Mouse (Mus musculus): ENCODE data around the gene Usp36. TPM values are rescaled to one million over a fixed set of nuclear protein-coding genes. Genes with fewer than 3 reads are reported as not detected.
A peak's percentile ranks its signal among the peaks of the same experiment; 100 is the strongest.

Usp36 gene
- total RNA-seq, 2 experiments from 2014 or later: 11.9 to 12.8 TPM

DNA sequence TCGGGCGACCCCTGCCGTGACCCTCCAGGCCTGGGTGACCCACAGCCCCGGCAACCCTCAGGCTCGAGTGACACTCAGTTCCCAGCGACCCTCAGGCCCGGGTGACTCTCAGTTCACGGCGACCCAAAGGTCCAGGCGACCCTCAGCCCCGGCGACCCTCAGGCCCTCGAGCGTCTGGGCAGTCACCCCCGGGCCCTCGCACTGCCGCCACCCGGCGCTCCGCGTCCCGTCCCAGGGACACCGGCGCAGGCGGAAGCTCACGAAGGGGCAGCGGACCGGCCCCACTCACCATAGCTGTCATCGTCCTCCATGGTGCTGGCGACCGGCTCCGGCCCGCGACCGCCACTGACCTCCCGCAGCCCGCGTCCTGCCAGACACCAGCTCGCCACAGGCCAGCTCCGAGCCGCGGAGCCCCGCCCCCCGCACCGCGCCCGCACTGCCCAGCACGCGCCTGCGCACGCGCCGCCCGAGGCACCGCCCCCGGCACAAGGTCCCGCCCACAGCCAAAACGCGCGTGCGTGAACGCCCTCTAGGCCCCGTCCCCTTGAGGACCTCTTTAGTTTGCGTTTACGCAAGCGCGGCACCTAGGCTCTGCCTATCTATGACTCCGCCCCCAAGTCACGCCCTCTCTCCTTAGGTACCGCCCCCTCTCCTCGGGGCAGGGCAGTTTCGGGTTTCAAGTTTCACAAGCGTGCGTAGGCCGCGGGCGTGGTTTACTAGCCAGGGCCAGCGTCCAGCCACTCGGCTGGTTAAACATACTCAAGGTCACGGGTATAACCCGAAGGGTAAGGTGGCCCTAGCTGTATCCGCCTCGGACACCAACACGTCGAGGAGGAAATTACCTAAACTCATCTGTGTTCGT lies 41.7 kb downstream of the Usp36 start, which contains the start of gene Cyth1:
Gene Cyth1, minus strand, starts transcription at position 443 of the 862 bp plus-strand sequence.
- DNase-seq: peak; percentile 99

DNA sequence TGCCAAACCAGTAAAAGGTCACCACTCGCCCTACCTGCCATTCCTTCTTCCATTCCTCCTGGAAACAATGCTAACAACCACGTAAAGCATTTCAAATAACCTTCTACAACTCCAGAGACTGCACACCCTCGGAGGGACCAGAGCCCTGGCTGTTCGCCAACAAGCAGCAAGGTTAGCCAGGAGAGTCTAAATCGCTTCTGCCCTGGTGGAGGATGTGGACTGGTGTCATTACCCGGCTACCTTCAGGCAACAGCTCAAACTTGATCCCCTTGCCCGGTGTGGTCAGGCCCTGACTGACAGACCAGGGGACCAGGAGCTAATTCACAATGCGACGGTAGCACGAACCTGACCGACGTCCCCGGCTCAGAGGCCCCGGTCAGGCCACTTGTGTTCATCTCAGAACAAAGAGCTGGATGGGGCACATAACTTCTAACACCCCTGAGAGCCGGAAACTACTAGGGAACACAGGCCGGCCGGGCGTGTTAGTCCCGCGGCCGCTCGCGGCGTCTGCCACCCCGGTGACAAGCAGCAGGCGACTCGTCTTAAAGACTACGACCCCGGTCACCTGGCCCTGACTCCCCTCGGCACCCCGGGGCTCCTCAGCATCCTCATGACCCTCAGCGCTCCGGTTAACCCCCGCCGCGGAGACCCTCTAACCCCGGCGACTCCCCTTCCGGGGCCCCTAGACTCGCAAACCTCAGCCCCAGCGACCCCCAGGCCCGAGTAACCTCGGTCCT lies 42.5 kb downstream of the Usp36 start:
- peak; percentile 69 for DNase-seq

GRCm38 (mm10) chr11:118246724-118247123 lies 43.3 kb downstream of the Usp36 start:
- DNase-seq: no peak

DNA sequence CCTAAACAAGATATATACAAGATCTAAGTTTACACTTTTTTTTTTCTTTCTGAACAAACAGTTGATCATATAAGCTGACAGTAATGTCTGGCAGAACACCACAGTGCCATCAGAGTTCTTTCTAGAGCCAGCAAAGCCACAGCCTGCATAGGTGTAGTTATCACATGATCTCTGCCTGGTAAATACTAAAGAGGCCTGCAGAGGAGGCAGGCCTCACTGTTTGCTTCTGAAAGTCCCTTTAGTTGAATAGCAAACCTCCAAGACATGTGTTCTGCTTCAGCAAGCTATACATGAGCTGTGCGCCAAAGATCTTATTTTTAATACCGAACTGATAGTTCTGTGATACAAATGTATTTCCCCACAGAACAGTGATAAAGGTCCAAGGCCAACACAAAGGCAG lies 44.9 kb downstream of the Usp36 start:
- no peak for DNase-seq

GRCm38 (mm10) chr11:118243627-118244261 lies 46.3 kb downstream of the Usp36 start:
- DNase-seq: no peak

DNA sequence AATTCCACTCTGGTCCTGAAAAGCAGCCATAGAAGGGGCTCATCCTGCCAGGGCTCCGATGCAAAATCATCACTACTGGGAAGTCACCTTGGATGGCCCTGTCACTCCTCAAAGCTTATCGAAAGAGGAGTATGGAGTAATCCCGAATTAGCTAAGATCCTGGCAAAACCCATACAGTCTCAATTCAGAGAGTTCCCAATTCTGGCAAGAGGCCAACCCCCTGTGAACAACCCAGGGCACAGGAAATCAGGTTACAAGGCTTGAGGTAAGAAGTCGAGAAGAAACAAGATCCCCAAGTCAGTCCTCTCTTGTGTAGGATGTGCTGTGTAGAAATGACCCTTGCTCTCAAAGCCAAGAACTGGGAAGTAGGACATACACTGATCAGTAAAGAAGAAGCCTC lies 47.5 kb downstream of the Usp36 start:
- no peak for DNase-seq

DNA sequence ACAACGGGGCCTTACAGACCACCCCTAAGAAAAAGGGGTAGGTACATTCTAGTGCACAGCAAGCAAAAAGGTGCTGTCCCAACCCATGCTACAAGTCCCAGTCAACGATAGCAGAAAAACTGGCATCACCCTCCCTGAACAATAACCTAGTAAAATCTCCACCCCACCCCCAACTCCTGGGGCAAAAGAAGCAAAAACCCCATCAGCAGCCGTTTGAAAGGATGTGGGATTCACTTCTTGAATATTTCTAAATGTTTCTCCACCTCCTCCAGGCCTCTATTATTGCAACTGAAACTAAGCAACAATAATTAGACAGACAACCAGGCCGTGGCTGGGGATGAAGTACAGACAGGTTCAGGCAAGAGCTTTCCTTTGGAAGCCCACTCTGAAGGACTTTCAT lies 49.7 kb downstream of the Usp36 start:
- DNase-seq: no peak

GRCm38 (mm10) chr11:118239281-118240198 lies 50.5 kb downstream of the Usp36 start:
- no peak for DNase-seq

GRCm38 (mm10) chr11:118236520-118237190 lies 53.4 kb downstream of the Usp36 start:
- no peak for DNase-seq

GRCm38 (mm10) chr11:118234929-118235328 lies 55.1 kb downstream of the Usp36 start:
- DNase-seq: no peak

GRCm38 (mm10) chr11:118234500-118234899 lies 55.5 kb downstream of the Usp36 start:
- DNase-seq: no peak

- no peak for DNase-seq
Measured at GRCm38 (mm10) chr11:118233924-118234323, 56.1 kb downstream of the Usp36 start.

DNA sequence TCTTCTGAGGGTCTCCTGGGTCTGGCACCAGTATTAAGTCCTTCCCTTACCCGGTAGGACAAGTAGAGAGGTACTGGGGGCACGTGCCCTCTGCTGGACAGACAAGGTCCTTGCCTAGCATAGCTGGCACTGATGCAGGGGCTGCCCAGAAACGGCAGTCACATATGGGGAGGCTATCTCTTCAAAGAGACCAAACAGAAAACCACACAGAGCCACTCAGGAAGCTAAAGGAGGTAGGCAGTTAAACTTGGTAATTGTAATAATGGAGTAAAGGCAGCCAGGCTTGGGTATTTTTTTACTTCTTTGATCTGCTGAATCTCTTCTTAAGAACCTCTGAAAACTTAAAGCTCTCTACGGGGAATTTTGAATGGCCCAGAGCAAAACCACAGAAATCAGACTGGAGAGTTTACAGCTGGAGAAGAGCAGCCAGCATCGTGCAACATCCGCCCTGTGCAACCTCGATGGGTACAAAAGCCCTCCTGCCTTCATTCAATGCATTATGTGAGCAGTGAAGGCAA lies 57.7 kb downstream of the Usp36 start:
- no peak for DNase-seq

- no peak for DNase-seq
Measured at GRCm38 (mm10) chr11:118229941-118230340, 60.1 kb downstream of the Usp36 start.

DNA sequence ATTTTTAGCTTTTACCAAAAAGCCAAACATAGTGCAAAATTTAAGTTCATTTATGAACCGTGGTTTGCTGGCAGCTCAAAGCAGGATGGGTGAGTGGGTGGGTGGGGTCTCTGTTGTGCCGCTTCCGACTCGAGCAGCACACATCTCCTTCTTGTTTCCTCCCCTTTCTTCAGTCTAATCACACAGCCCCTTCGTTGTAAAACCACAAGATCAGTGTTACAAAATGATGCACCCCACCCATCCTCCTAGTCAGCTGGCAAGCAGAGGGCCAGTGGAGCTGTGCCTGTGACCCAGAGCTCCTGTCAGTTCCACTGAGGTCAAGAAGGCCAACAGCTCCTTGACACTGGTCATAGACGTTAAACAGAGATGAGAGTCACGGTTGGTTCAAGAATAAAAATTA lies 62.4 kb downstream of the Usp36 start:
- no peak for DNase-seq

DNA sequence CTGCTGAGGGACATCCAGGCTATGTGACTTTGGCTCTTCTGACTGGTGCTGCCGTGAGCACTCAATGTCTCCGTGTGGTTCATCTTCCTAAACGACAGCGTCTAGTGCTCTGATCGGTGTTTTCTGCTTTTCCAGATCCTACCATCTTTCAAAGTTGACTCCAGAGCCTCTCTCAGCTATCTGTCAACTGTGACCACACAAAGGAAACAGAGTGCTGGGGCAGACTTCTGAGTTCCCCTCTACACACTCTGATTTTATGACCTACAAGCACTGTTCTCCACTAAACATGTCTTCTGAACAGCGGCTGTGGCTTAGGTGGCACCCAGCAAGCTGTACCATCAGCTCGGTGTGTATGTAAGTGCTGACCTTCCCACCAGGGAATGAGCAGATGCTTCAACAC lies 63.2 kb downstream of the Usp36 start:
- DNase-seq: no peak

- no peak for DNase-seq
Measured at GRCm38 (mm10) chr11:118225862-118226261, 64.2 kb downstream of the Usp36 start.

DNA sequence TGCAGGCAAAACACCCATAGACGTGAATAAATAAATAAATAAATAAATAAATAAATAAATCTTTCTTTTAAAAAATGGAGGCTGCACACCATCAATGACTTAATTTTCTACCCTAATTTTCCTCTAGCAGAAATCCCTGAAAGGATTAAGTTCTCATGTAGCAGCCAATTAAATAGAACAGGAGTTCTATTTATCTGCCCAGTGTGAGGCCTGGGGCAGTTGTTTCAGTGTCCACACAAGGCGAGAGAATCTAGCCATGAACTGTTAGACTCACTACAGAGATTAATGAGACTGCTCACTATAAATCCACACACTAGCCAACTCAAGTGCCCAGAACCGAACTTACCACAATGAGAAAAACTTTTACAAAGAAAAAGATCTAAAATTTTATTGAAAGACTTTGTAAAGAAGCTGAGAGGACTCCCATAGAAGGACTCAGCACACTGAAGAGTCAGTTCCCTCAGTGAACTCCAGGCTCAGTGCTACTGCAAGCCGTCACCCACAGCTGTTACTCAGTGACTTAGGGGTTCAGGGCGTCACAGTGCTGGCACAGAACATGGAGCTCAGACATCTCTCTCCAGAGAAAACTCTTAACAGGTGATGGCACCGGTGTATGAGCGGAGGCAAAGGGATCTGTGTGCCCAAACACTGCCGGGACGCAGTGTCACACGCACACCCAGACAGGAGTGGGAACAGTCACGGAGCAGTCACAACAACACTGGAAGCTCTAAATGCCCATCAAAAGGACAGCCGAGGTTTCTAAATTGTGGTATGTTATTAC lies 64.8 kb downstream of the Usp36 start:
- no peak for DNase-seq

- no peak for DNase-seq
Measured at GRCm38 (mm10) chr11:118223416-118224067, 66.5 kb downstream of the Usp36 start.

DNA sequence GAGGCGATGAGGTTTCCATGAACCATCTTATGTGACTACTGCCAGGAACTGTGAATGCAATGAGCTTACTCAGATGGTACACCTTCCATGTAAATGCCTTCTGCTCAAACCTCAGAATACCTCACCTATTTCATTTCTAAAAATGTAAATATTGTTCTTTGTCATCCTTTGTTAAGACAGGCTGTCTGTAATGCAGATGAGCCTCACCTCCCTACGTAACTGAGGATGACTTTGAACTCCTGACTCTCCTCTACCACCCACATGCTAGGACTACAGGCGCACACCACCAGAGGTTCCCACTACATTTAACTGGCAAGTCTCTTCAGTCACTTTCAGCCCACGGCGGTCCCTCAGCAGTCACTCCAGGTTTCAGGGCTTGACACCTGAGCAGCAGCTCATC lies 67.1 kb downstream of the Usp36 start:
- DNase-seq: no peak

Measured in gastrocnemius, postnatal 25 days (tissue).